Mouse (Mus musculus) spleen, adult 12 weeks (tissue): ENCODE measurements at regions not wholly inside any gene's neighbourhood (a gene's known extent, or its start where the extent isn't known, plus 50 kb on each side); places are given as distances from the start of the nearest gene placed in this dataset.

Source experiments
- DNase-seq: peaks from one replicate; pipeline ENCODE4 v3.0.0; 2022; ENCODE audit warnings: low spot score

DNA sequence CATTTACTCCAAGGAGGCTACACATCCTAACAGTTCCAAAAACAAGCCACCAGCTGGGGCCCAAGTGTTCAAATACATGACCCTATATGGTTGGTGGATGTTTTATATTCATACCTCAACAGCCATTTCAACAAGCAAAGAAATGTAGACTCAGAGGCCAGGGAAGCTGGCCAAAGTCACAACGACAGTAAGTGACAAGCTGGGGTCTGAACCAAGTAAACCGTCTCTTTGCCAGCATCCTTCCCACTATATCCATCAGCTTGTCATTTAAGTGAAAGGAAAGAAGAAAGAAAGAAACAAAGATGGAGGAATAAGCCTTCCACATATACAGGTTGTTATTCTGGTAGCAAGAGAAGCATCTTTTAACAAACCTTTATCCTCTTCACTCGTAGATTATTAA lies 371.7 kb upstream of the Dynlrb2 start:
- DNase-seq, result no peak

DNA sequence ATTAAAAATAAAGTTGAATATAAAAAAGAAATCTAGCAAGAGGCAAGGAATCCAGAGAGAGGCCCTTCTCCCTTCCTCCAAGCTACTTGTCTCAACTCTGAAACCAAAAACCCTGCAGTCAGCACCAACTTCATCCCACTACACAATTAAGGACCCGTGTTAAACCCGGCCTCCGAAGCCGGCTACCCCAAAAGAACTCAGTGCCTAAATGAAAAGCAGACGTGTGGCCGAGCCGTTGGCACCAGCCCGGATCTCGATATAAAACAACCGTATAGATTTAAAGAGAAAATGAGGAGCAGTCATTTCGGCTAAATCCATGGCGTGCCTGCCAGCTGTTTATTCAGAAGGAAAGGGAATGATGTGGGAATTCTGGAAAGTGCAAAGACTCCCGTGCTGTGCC lies 384.7 kb upstream of the Dynlrb2 start:
- DNase-seq, result no peak

DNA sequence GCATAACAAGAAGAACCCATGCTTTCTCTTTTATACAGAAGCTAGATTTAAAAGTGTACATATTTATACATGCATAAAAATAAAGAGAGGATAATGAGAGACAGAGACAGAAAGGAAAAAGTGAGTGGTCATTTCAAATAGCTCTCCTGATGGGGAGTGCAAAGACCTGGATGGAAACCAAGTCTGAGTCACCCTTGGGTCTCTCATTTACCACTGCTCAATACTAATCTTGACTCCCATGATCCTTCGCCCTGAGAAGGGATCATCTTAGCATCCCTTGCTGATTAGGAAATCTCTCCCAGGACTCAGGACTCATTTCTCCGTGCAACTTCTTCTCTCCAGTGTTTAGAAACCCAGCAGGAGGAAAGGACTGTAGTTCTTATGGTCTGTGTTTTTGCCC lies 386.9 kb upstream of the Dynlrb2 start:
- no peak for DNase-seq

DNA sequence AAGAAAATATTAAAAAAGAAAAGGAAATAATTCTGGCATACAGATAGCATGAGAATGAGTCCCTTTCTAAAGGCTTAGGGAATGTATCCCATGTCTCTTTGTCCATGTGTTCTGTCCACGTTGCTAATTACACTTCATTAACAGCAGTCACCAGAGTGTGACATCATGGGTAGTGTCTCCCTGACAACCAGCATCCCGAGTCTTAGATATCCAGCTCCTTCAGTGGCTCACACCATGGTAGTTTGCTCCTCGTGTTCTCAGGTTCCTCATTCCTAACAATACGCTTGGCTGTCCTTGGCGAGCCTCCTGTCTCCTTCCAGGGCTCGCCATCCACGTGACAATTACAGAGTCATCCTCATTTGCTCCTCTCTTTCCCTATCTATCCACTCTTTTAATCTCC lies 388.1 kb upstream of the Dynlrb2 start:
- no peak for DNase-seq

DNA sequence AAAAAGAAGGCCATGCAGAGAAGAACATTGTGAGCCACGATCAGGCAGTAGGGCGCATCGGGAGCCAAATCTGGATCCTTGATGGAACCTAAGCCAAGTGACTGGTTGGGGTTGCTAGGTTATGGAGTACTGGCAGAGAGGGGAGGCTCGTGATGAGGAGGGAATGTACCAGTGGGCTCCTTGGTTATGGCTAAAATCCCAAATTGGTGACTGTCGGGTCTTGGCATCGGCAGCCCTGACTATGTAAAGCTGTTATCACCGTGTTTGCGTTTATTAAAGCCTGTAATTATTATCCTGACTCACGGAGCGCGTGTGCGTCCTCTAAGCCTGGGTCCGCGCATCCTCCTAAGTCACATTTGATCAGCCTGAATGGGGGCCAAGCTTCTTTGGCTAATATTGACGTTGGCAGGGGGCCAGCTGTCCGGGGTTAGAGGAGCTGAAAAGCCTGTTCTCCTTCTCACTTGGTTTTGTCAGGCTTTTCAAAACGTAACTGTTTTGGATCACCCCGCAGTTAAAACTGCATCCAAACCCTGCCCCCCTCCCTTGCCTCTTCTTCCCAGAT lies 388.9 kb upstream of the Dynlrb2 start:
- no peak for DNase-seq

DNA sequence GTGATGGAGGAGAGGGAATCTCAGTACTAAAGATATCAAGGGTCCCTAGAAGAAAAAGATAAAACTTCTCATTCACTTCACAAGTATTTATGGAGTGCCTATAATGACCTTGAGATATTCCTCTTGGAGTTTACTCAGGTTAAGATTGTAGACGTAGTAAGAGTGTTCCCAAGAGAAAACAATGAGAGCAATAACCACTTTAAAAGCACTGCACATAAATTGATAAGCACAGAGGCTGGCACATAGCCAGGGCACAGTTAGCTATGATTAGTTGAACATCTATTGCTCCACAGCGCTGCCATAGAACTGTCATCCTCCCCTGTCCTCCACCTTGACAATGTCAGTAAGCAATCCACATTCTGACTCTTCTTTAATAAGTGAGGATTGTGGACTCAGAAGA lies 389.8 kb upstream of the Dynlrb2 start:
- DNase-seq, result no peak

DNA sequence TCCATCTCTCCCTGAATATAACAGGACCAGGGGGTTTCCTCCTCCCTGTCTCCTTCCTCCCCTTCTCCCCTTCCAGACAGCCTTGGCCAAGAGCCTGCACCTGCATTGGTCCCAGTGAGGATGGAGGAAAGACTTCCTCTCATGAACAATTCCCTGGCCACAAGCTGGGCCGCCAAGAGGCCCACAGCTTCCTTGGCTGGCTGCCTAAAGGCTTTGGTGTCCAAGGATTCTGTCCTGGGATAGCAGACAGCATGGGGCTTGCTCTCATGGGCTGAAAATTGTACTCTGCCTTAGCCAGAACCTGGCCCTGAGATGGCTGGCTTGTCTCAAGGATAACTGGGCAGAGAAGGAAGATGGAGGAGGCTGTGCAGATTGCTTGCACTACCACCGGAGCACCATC lies 390.3 kb upstream of the Dynlrb2 start:
- DNase-seq, result no peak

DNA sequence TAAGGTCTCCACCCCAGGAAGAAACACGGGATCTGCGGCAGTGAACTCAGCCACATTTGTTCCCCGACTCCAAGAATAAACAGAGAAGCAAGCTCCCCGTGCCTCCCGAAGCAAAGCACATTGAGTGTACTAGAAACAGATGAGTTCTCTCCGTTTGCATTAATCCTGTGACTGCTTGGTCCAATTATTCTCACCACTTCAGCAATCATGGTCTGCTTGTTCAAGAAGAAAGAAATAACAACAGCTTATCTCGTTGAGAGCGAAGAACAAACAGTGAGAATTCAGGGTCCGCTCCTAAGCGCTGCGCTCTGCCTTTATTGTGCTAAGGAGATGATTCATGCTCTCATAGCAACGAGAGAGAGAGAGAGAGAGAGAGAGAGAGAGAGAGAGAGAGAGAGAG lies 393.6 kb upstream of the Dynlrb2 start:
- DNase-seq, result no peak

DNA sequence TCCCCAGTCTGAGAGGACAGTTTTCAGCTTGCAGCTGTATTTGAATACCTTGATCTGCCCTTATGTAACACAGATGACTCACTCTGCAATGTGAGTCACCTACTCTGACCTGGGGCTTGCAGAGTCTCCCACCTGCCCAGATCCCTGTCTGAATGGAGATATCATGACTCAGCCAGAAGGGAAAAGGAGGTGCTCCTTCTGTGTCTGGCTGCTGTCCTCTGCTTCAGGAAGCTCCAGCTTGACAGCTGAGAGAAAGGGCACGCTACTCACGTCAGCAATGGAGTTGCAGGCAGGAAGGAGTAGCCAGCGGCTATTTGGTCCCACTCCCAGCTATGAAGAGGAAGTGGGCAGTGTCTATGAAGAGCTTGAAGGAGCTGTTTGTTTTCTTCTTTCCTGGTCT lies 389.1 kb upstream of the Maf start:
- DNase-seq, result no peak

DNA sequence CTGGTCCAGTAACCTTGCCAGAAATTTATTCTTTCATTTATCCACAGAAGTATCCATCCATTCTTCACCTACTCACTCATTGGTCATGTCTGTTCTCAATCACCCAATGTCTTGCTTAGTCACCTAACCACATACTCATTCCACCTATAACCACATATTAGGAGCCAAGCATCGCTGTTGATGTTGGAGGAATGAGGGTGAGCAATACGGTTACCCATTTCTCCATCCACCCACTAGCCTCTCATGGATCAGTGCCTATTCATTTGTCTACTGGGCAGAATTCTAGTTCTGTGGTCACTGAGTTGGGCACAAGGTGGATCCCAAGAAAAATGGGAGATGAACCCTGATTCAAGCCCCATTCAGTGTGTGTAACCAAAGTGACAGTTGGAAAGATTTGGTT lies 375.6 kb upstream of the Maf start:
- no peak for DNase-seq

DNA sequence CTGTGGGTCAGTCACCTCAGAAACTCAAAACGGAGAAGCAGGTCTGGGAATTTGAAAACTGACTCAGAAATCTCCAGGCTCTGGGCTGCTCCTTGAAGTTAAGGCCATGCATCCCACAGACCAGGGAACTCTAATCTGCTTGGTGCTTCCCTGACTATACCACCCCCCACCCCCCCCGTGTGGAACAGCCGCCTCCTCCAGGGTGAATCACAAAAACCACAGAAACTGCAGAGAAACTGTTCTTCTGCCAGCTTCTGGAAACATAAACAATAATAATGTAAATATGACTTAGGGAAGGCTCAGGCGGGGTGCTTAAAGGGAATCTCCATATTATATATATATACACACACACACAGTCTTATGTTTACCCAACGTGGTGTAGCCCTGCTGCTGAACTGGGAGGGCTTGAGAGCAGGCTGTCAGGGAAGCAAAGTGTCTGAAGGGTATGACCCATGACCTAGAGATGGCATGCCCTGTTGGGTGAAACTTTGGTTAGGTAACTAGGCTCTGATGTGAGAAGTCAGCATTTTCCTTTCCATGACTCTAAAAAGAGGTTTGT lies 371.3 kb upstream of the Maf start:
- no peak for DNase-seq

DNA sequence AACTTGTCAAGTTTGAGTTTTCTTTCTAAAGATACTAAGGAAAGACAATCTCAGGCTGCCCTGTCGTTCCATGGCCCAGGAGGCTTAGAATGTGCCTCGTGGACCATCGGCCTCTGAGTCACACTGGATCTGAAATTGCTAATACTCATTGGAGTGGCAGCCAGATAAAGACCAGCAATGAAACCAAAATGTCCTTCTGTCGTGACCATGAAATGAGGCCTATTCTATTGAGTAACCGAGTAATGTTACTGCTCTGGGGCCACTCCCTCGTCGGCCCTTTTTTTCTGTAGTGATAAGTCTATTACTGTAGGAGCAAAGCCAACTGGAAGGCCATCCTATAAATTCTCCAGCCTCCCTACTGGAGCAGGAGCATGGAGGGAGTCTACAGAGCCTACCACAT lies 363.9 kb upstream of the Maf start:
- DNase-seq, result no peak

DNA sequence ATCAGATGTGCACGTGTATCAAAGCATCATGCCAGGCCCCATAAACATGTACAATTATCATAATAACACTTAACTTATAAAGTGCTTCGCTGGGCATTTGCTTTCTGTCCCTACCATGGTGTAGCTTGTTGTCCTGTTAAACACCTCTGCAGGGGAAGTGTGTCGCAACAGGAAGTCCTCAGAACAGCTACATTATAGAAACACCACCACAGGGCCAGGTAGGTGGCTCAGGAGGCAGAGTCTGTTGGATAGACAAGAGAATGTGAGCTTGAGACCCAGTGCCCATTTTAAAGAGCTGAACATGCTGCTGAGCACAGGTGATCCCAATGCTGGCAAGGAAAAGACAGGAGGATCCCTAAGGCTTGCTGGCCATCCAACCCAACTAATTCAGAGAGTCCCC lies 361.9 kb upstream of the Maf start:
- DNase-seq, result no peak

DNA sequence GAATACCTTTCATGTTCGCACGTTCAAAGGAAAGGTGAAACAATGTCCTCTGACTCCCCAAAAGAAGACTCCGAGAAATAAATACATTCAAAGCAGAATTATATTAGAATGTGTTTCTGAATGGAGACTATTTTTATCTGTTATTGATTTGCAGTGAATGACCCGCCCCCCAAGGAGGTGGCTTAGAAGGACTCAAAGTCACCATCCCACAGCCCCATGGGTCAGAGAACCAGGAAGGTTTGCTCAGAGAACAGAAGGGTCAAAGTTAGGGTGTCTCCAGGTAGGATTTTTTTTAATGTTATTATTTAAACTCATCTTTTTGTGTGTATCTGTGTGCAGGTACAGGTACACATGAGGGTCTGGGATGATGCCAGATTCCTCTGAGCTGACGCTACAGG lies 360.4 kb upstream of the Maf start:
- DNase-seq, result no peak

DNA sequence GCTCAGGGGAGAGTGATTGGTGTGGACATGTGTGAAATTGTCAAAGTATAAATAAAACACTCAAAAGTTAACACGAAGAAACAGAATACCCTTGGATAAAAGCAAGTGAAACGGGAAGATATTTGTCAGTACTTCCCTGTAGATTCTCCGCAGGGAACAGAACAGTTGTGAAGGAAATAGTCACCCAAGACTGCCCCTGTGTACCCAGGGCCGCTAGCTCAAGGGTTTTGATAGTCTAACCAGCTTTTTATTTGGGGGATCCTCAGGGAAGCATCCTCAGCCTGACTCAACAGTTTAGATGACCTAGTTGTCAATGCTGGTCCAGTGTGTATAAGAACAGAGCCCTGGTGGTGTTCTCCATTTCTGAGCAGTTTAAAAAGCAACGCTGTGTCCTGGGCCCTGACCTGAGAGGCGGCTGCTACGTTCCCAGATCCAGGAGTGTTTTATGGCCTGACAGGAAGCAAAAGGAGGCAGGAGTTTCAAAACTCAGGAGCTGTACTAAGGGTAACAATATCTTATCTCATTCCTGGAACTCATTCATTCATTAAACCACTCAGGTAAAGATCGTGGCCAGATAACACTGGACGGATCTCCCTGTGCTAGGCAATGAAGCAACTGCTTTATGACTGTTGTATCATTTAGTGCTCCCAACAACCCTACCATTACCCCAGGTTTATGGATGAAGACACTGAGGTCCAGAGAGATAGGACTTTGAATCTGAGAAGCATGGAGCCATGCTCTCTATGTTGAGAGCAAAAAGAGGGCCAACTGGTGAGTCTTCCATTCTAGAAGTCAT lies 359.8 kb upstream of the Maf start:
- no peak for DNase-seq

DNA sequence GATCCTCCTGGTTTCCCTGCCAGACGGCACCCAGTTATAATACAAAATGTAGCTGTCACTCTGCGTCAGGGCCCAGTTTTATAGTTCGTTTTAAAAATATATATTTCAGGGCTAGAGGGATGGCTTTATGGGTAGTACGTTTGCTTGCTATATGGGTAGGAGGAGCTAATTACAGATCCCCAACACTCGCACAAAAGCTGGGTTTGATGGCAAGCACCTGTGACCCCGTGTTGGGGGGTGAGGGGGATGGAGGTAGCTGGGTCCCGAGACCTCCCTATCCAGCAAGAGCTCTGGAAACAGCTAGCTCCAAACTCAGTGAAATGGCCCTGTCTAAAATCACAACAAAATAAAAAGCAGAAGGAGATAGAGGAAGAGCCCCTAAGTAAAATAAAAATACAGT lies 358.3 kb upstream of the Maf start:
- no peak for DNase-seq

DNA sequence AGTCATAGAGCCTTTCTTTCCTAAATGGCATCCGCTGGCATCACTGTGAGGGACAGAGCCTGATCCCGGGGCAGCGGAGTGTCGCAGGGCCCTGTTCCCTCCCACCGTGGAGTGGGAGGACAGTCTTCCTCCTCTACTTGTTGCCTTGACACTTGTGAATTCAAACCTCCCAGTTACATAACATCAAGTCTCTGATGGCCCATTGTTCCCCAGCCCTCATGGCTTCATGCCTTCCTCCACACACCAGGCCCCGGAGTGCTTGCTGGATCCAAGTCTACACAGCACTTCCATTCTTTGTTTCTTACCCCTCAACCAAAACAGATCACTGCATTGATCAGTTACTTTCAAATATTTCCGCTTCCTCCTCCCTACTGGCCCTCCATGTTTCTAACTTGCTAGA lies 357.7 kb upstream of the Maf start:
- no peak for DNase-seq

DNA sequence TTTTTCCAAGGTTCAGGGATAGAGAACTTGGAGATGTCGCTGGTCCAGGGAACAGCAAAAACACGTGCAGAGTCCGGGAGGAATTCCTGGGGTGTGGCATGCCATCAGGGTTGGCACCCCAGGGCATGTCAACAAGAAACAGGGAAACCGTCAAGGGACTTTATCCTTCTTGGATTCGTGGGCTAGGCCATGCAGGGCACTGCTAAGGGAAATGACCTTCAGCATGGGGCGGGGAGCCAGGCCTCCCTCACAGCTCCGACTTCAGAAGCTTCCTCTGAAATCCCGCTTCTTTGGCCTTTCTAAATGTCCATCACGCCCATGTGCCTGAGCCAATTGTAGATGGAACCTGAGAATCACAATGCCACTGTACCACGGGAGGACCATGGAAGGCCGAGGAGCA lies 357.0 kb upstream of the Maf start:
- DNase-seq, result no peak

DNA sequence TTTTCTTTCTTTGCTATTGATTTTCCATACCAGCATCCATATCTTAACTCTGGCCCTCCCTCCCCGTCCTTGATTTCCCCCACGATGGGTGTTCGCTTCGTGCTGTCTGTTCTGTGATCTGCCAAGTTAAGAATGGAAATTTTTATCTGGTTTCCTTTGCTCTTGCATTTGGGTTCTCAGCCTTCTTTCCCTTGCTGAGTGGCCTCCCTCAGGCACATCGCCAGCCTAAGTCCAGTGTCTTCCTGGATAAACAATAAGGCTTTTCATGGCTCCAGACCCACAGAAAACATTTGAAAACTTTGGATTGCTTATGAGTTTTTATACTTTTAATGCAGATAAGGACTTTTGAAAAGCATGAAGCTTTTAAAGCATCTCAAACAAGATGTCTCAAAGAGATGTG lies 355.9 kb upstream of the Maf start:
- no peak for DNase-seq

DNA sequence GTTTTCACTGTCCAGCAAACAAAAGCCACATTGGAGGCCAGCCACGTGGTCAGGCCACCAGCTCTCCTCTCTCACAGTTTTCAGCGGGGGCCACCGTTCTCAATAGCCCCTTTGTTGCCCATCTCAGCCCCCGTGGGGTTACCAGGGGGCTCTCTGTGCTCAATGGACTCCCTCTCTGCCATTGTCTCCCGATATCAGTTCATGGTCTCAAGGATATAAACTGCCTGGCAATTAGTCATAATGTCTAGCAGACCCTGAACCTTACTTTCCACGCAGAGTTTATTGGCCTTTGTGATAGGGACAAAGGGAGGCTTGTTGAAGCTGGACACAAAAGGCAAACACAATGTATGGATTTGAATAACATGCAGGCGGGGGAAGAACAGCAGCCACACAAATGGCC lies 345.9 kb upstream of the Maf start:
- DNase-seq, result no peak

DNA sequence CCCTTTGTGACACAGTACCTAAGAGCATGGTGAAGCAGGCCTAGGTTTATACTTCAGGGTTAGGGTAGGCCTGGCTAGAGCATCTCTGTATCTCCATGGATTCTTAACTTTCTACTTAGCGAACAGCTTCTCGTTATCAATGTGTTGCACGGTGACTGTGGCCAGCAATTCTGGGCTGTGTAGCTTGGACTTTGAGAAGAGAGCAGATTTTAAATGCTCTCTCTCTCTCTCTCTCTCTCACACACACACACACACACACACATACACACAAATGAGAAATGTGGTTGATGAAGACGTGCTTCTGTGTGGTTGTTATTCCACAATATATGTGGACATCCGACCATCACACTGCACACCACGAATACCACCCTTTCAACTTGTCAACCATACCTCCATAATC lies 345.4 kb upstream of the Maf start:
- no peak for DNase-seq

DNA sequence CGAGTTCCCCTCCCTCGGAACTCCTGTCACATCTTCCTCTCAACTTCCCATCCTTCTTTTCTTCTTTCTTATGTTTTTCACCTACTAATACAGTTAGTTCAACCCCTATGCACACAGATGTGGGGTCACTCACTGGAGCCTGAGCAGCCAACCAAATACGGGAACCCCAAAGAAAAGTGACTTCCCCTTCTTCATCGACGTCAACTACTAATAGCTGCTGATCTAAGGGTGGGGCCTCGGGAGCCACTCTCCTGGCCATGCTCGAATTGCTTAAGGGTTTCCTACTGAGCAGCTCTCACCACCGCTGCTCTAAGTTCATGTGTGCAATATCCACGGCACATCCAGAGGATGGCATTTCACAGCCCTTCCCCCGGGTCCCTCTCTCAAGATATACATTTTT lies 340.9 kb upstream of the Maf start:
- DNase-seq, result no peak

DNA sequence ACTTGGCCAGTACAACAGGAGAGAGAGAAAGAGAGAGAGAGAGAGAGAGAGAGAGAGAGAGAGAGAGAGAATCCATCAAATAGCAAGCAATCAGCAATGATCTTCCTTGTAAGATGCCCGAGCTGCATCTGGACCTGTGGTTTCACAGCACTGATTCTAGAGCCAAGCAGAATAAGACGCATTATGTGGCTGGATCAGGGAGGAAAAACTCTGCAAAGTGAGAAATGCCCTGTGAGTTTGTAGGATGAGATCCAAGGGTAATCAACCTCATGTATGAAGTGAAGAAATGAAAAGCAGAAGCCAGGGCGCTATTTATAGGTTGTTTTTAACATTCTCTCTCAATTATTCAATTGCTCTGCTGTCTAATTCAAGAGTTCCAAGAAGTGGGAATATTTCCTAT lies 339.3 kb upstream of the Maf start:
- DNase-seq, result no peak

DNA sequence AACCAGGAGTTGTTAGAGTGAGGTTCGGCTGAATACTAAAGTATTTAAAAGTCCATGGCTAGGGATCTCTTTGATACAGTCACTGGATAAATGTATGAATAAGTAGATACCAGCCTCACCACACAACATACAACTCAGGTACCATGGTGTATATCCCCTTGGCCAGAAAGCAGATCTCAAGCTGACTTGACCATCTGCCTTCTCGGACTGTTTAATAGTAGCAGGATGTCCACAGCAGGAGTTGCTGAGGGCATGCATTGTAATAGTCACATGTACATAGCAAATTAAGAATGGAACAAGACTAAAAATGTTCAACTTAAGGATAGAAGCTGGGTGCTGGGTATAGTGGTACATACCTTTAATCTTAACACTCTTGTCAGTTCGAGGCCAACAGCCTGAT lies 337.9 kb upstream of the Maf start:
- no peak for DNase-seq
